Mouse (Mus musculus) thymus, adult 2 months (tissue): ENCODE results near the gene Rpap1. TPM values are rescaled to one million over a fixed set of nuclear protein-coding genes. Genes with fewer than 3 reads are reported as not detected.

ENCODE experiments used
- DNase-seq: peaks from one replicate; pipeline ENCODE4 v3.0.0; 2021
- H3K27ac ChIP-seq: fragments of 200-500 bp; 2 replicates; pipeline ENCODE4 v1.5.1; 2012; ENCODE audit warnings: low read length, control low read depth; ENCODE audit not compliant: control insufficient read depth, insufficient read depth
- H3K27me3 ChIP-seq: fragments of 200-500 bp; 2 replicates; pipeline ENCODE4 v1.6.1; 2012; ENCODE audit warnings: mild to moderate bottlenecking, low read length, moderate library complexity, mixed read lengths; ENCODE audit not compliant: control insufficient read depth, insufficient read depth
- H3K36me3 ChIP-seq: fragments of 200-500 bp; 2 replicates; pipeline ENCODE4 v1.6.1; 2012; ENCODE audit warnings: mild to moderate bottlenecking, low read length, moderate library complexity; ENCODE audit not compliant: control insufficient read depth, insufficient read depth
- H3K4me1 ChIP-seq: fragments of 200-500 bp; replicated peaks from 2 replicates; pipeline ENCODE4 v1.6.1; 2012; ENCODE audit warnings: low read length; ENCODE audit not compliant: control insufficient read depth, insufficient read depth
- H3K4me3 ChIP-seq: fragments of 200-500 bp; 2 replicates; pipeline ENCODE4 v1.5.1; 2012; ENCODE audit warnings: mild to moderate bottlenecking, low read length, control low read depth, moderate library complexity; ENCODE audit not compliant: control insufficient read depth, insufficient read depth
- CTCF ChIP-seq: fragments of 200-500 bp; IDR thresholded peaks from 2 replicates; pipeline ENCODE4 v1.5.1; 2012; ENCODE audit warnings: mild to moderate bottlenecking, control low read depth, low read length, moderate library complexity, borderline replicate concordance; ENCODE audit not compliant: control insufficient read depth, poor library complexity, insufficient read depth; ENCODE audit errors: extremely low read depth
- POLR2A ChIP-seq: fragments of 200-500 bp; IDR thresholded peaks from 2 replicates; pipeline ENCODE4 v1.6.1; 2012; ENCODE audit warnings: mild to moderate bottlenecking, low read length, control low read depth, moderate library complexity; ENCODE audit not compliant: control insufficient read depth, poor library complexity, insufficient read depth; ENCODE audit errors: extremely low read depth
- WGBS: fragments of 180-500 bp; shearing (Covaris S2); methylation state at CpG from one replicate; pipeline ENCODE4 v1.1.7; 2018; 5-methylcytosine and 5-hydroxymethylcytosine counted together
- polyA plus RNA-seq: library from polyadenylated mRNA; depleted of rRNA; stranded (reverse); fragments of >200 nt; gene quantifications from 2 replicates; pipeline ENCODE4 v1.2.3, GENCODE M21; 2012

Gene Rpap1
- polyA plus RNA-seq, 1 experiment, result 54.6 TPM

- DNase-seq, result no peak
- Histone ChIP-seq H3K4me3 (no peak overlapping the region), H3K36me3 (no peaks in the 10 kb centered on the region), H3K27me3 (peaks cover 3% of the 10 kb centered on the region), H3K4me1 (peaks cover 7% of the 10 kb centered on the region), H3K27ac (no peak overlapping the region)
- TF ChIP-seq POLR2A (no peak), CTCF (no peak)
- 90% methylated on average over 9 of the region's 9 CpGs for WGBS
These were observed 17.4 kb upstream of the Rpap1 start for GRCm38 (mm10) chr2:119804776-119805175.

GRCm38 (mm10) chr2:119804275-119804628, 16.9 kb upstream of the Rpap1 start:
- no peak for DNase-seq
- WGBS, result 94% methylated on average over 5 of the region's 5 CpGs
- Histone ChIP-seq H3K27ac (no peak overlapping the region), H3K4me1 (peaks cover 9% of the 10 kb centered on the region), H3K4me3 (no peak overlapping the region), H3K36me3 (no peaks in the 10 kb centered on the region), H3K27me3 (peaks cover 6% of the 10 kb centered on the region)
- TF ChIP-seq POLR2A (no peak), CTCF (no peak)

- Histone ChIP-seq H3K36me3 (no peaks in the 10 kb centered on the region), H3K4me1 (peaks cover 12% of the 10 kb centered on the region), H3K4me3 (no peak overlapping the region), H3K27ac (no peak overlapping the region), H3K27me3 (peaks cover 11% of the 10 kb centered on the region)
- TF ChIP-seq CTCF (no peak), POLR2A (no peak)
- DNase-seq, result no peak
- WGBS, result 85% methylated on average over 6 of the region's 6 CpGs
These were observed 16.4 kb upstream of the Rpap1 start for GRCm38 (mm10) chr2:119803618-119804274.

GRCm38 (mm10) chr2:119802767-119803617, 15.7 kb upstream of the Rpap1 start:
- no peak overlapping the region for H3K27ac ChIP-seq
- 92% methylated on average over 10 of the region's 10 CpGs for WGBS

GRCm38 (mm10) chr2:119800876-119801846, 13.8 kb upstream of the Rpap1 start:
- H3K4me3 ChIP-seq, result no peak overlapping the region
- H3K27me3 ChIP-seq, result peaks cover 22% of the 10 kb centered on the region

More at GRCm38 (mm10) chr2:119802767-119803617, 15.7 kb upstream of the Rpap1 start:
- peaks cover 15% of the 10 kb centered on the region for H3K27me3 ChIP-seq
- peaks cover 12% of the 10 kb centered on the region for H3K4me1 ChIP-seq
- H3K4me3 ChIP-seq, result no peak overlapping the region
- DNase-seq, result no peak
- H3K36me3 ChIP-seq, result no peaks in the 10 kb centered on the region
- TF ChIP-seq CTCF (no peak), POLR2A (no peak)

More at GRCm38 (mm10) chr2:119800876-119801846, 13.8 kb upstream of the Rpap1 start:
- DNase-seq, result no peak
- Histone ChIP-seq H3K4me1 (peaks cover 12% of the 10 kb centered on the region), H3K27ac (no peak overlapping the region), H3K36me3 (no peaks in the 10 kb centered on the region)
- WGBS, result 69% methylated on average over 15 of the region's 15 CpGs
- TF ChIP-seq CTCF (no peak), POLR2A (no peak)
